Mouse (Mus musculus): ENCODE results near the gene Trip11. TPM values are rescaled to one million over a fixed set of nuclear protein-coding genes. Genes with fewer than 3 reads are reported as not detected.

Trip11 gene
- total and polyA plus RNA-seq, 3 experiments = 4.7 to 40.0 (median 36.6) TPM

DNA sequence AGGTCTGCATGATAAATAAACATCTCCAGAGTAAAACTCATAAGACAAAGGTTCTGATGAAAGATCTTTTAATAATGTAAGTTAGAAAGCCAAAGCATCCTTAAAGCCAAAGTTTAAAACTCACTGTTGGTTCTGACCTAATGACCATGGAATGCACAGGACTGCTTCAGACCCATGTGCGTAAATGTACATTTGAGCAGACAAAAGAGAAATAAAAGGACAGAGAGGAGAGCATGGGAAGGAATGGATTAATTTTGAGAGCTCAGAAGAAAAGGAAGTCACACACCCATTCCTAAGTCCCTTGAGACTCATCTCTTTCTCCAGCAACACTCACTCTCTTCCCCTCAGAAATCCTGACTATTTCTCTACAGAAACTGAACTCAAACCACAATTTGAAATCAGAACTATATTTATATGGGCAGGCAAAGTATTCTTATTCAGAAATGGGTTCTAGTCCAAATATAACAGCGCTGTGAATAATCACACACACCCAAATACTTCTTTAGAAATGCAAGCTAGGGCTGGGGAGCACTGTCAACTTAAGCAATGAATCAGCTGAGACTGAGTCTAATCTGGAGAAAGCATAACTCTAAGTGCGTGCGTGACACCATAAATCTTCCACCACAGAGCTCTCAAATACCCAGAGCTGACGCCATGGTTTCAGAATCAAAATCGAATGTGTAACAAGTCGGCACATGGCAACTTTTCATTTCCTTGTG is 61.1 kb downstream of the Trip11 start:
- 66% methylated on average over 7 of the region's 7 CpGs for WGBS
- intact Hi-C loops (cut with DNase I) = no loop called here
- no peaks in the 10 kb centered on the region; the same call in 1 of the 2 replicates for H3K79me2 ChIP-seq (replicated peaks; ENCODE audit: control insufficient read depth, insufficient read depth, low read length)
- no peak overlapping the region for H3K4me3 ChIP-seq
- DNase-seq = no peak
- H3K27me3 ChIP-seq (ENCODE audit: control insufficient read depth, insufficient read depth, low read length) = no peaks in the 10 kb centered on the region
- no peak overlapping the region for H3K9ac ChIP-seq (ENCODE audit: low read depth, low read length)
- peaks cover 13% of the 10 kb centered on the region for H3K36me3 ChIP-seq (ENCODE audit: control insufficient read depth, insufficient read depth, low read length)
- H3K4me1 ChIP-seq (ENCODE audit: control insufficient read depth, insufficient read depth, low read length) = peaks cover 1% of the 10 kb centered on the region
- no peak overlapping the region for H3K27ac ChIP-seq
- no peak for TF ChIP-seq POLR2A (IDR thresholded peaks at IDR 0.05; ENCODE audit: insufficient read depth, low read depth, low read length)
- TF ChIP-seq EP300 (IDR thresholded peaks at IDR 0.05; ENCODE audit: insufficient read depth, low read depth, low read length) = no peak
- TF ChIP-seq CTCF (IDR thresholded peaks at IDR 0.05) = no peak

DNA sequence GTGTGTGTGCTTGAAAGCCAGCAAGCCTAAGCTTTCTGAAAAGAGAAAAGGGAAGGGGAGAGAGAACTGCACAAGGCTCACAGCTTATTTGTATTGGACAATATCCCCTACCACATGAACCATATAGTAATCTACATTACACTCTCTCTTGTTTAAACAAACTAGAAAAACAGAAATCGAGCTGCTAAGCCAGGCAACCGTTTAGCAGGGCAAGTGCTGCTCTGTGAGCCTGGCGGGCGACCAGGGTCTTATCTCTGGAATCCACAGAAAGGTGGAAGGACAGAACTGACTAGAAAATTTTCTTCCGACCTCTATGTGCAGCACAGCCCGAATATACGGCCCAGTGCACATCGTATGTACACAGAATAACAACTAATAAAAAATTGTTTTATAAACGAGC is 61.8 kb downstream of the Trip11 start:
- H3K9ac ChIP-seq (ENCODE audit: low read depth, low read length) = no peak overlapping the region
- H3K79me2 ChIP-seq (replicated peaks; ENCODE audit: control insufficient read depth, insufficient read depth, low read length) = no peaks in the 10 kb centered on the region
- peaks cover 1% of the 10 kb centered on the region for H3K4me1 ChIP-seq (ENCODE audit: control insufficient read depth, insufficient read depth, low read length)
- no peak overlapping the region for H3K27ac ChIP-seq
- intact Hi-C loops (cut with DNase I) = no loop called here
- H3K27me3 ChIP-seq (ENCODE audit: control insufficient read depth, insufficient read depth, low read length) = no peaks in the 10 kb centered on the region
- no peak overlapping the region for H3K4me3 ChIP-seq
- no peak for TF ChIP-seq CTCF (IDR thresholded peaks at IDR 0.05)
- TF ChIP-seq POLR2A (IDR thresholded peaks at IDR 0.05; ENCODE audit: insufficient read depth, low read depth, low read length) = no peak
- no peak for TF ChIP-seq EP300 (IDR thresholded peaks at IDR 0.05; ENCODE audit: insufficient read depth, low read depth, low read length)
- DNase-seq = no peak
- WGBS = 41% methylated on average over 9 of the region's 9 CpGs
- H3K36me3 ChIP-seq (ENCODE audit: control insufficient read depth, insufficient read depth, low read length) = peaks cover 13% of the 10 kb centered on the region

DNA sequence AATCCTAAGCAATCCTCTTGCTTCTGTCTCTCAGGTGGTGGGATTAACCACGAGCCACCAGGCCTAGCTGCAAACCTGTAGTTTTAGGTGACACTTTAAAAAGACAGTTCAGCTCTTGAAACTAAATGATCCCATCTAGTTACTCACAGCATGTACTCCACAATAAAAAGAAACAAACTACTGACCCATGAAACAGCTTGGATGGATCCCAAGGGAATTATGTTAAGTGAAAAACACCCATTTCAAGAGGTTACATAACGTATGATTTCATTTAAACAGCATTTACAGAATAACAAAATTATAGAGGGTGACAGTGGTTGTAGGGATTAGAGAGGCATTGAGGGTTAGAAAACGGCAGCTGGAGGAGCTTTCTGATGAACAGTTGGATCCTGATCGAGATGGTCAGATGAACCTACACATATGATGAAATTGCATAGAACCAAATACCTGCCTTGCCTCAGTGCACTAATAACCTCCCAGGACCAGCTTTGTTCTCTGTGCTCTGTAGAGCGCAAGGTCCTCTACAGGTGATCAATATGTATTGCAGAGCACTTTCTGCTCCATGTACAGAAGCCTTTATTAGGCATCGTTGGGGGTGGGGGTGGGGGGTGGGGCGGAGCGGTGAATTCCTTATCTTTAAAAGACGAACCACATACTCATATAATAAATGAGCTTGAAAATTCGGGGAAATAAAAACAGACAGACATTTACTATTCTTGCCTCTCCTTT is 76.4 kb downstream of the Trip11 start:
- WGBS = 85% methylated on average over 10 of the region's 10 CpGs
- no peaks in the 10 kb centered on the region for H3K4me1 ChIP-seq (ENCODE audit: control insufficient read depth, insufficient read depth, low read length)

DNA sequence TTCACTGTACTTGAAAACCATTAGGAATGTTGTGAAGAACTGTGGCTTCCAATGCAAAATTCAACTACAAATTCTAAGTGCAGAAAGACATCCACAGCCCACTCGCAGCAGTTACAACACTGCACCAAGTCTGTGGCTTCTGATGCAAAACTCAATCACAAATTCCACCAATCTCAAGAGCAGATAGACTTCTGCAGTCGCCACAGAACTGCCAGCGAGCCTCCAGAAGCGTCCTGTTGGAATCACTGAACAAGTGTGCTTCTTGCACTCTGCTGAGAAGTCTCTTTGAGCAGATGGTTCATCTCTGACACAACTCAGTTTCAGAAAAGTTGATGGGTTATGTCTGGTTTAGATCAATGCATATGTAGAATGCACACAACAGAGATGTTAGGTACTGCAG is 78.4 kb downstream of the Trip11 start:
- H3K79me2 ChIP-seq (replicated peaks; ENCODE audit: control insufficient read depth, insufficient read depth, low read length) = no peaks in the 10 kb centered on the region
- 85% methylated on average over 4 of the region's 4 CpGs for WGBS
- no peak overlapping the region for H3K27ac ChIP-seq
- no peak for DNase-seq
- intact Hi-C loops (cut with DNase I) = no loop called here
- H3K27me3 ChIP-seq (ENCODE audit: control insufficient read depth, insufficient read depth, low read length) = no peaks in the 10 kb centered on the region
- no peak overlapping the region for H3K9ac ChIP-seq (ENCODE audit: low read depth, low read length)
- peaks cover 2% of the 10 kb centered on the region; the same call in 1 of the 2 replicates for H3K36me3 ChIP-seq (ENCODE audit: control insufficient read depth, insufficient read depth, low read length)
- no peak overlapping the region for H3K4me3 ChIP-seq
- TF ChIP-seq POLR2A (IDR thresholded peaks at IDR 0.05; ENCODE audit: insufficient read depth, low read depth, low read length) (no peak), CTCF (IDR thresholded peaks at IDR 0.05) (no peak), EP300 (IDR thresholded peaks at IDR 0.05; ENCODE audit: insufficient read depth, low read depth, low read length) (no peak)
- H3K4me1 ChIP-seq (ENCODE audit: control insufficient read depth, insufficient read depth, low read length) = no peaks in the 10 kb centered on the region

More for the DNA sequence above, 76.4 kb downstream of the Trip11 start:
- no peak for DNase-seq
- H3K79me2 ChIP-seq (replicated peaks; ENCODE audit: control insufficient read depth, insufficient read depth, low read length) = no peaks in the 10 kb centered on the region
- no peak overlapping the region for H3K9ac ChIP-seq (ENCODE audit: low read depth, low read length)
- no peak for TF ChIP-seq POLR2A (IDR thresholded peaks at IDR 0.05; ENCODE audit: insufficient read depth, low read depth, low read length)
- no peak for TF ChIP-seq CTCF (IDR thresholded peaks at IDR 0.05)
- TF ChIP-seq EP300 (IDR thresholded peaks at IDR 0.05; ENCODE audit: insufficient read depth, low read depth, low read length) = no peak
- H3K36me3 ChIP-seq (ENCODE audit: control insufficient read depth, insufficient read depth, low read length) = peaks cover 2% of the 10 kb centered on the region; the same call in 1 of the 2 replicates
- intact Hi-C loops (cut with DNase I) = no loop called here
- H3K27me3 ChIP-seq (ENCODE audit: control insufficient read depth, insufficient read depth, low read length) = no peaks in the 10 kb centered on the region
- no peak overlapping the region for H3K27ac ChIP-seq
- no peak overlapping the region for H3K4me3 ChIP-seq

DNA sequence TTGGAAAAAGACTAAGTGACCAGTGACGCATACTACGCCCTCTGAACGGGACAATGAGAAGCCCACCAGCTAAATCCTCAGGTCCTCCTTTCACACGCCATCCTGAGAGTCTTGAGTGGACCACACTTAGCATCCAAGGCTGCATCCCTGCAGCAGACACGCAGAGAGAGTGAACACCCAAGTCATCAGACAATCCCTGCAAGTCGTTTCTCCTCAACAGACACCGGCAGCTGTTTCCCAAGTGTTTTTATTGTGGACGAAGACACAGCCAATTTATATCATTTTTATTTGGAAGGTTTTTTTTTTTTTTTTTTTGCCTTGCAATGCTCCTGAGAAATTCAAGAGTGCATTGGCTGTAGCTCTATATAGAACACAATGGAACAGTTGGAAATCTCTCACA is 79.3 kb downstream of the Trip11 start:
- intact Hi-C loops (cut with DNase I) = no loop called here
- Histone ChIP-seq H3K4me3 (no peak overlapping the region), H3K79me2 (replicated peaks; ENCODE audit: control insufficient read depth, insufficient read depth, low read length) (no peaks in the 10 kb centered on the region), H3K27me3 (ENCODE audit: control insufficient read depth, insufficient read depth, low read length) (no peaks in the 10 kb centered on the region), H3K27ac (no peak overlapping the region), H3K36me3 (ENCODE audit: control insufficient read depth, insufficient read depth, low read length) (peaks cover 2% of the 10 kb centered on the region; the same call in 1 of the 2 replicates), H3K9ac (ENCODE audit: low read depth, low read length) (no peak overlapping the region), H3K4me1 (ENCODE audit: control insufficient read depth, insufficient read depth, low read length) (no peaks in the 10 kb centered on the region)
- DNase-seq = no peak
- 90% methylated on average over 8 of the region's 8 CpGs for WGBS
- TF ChIP-seq EP300 (IDR thresholded peaks at IDR 0.05; ENCODE audit: insufficient read depth, low read depth, low read length) = no peak
- no peak for TF ChIP-seq POLR2A (IDR thresholded peaks at IDR 0.05; ENCODE audit: insufficient read depth, low read depth, low read length)
- TF ChIP-seq CTCF (IDR thresholded peaks at IDR 0.05) = no peak

DNA sequence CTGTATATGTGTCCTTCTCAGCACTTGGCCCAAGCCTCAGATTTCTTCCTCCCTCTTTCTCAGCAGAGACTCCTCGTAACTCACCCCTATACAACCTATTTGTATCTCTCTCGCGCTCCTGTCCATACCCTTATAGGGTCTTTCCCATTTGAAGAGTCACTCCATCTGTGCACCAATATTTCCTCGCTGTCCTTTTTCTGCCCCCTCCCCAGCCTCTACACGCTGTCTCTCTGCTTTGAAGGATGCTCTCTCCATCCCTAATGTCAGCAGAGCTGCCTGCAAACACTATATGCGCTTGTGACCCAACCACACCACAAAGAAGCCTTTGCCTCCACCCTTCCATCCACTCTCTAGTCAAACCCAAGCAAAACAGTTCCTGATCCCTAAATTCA is 80.0 kb downstream of the Trip11 start:
- peaks cover 2% of the 10 kb centered on the region; the same call in 1 of the 2 replicates for H3K36me3 ChIP-seq (ENCODE audit: control insufficient read depth, insufficient read depth, low read length)
- H3K9ac ChIP-seq (ENCODE audit: low read depth, low read length) = no peak overlapping the region
- H3K79me2 ChIP-seq (replicated peaks; ENCODE audit: control insufficient read depth, insufficient read depth, low read length) = no peaks in the 10 kb centered on the region
- no peak overlapping the region for H3K4me3 ChIP-seq
- H3K27ac ChIP-seq = no peak overlapping the region
- H3K4me1 ChIP-seq (ENCODE audit: control insufficient read depth, insufficient read depth, low read length) = no peaks in the 10 kb centered on the region
- TF ChIP-seq CTCF (IDR thresholded peaks at IDR 0.05) (no peak), POLR2A (IDR thresholded peaks at IDR 0.05; ENCODE audit: insufficient read depth, low read depth, low read length) (no peak)
- no peaks in the 10 kb centered on the region for H3K27me3 ChIP-seq (ENCODE audit: control insufficient read depth, insufficient read depth, low read length)
- DNase-seq = no peak
- intact Hi-C loops (cut with DNase I) = no loop called here
- 93% methylated on average over 6 of the region's 6 CpGs for WGBS

All from heart, adult 2 months (tissue).